Mouse (Mus musculus): Measurements from ENCODE around the gene Tshz2.
"Not testable (repeated sequence)": the region's sequence is repeated elsewhere in the genome, so short reads cannot be mapped to it uniquely, and the experiment has no call there.

The Tshz2 gene

GRCm38 (mm10) chr2:169812940-169813339 lies 180.1 kb downstream of the Tshz2 start:
- DNase-seq (ENCODE audit: low read depth, low spot score): no peak

GRCm38 (mm10) chr2:169814351-169814750 lies 181.5 kb downstream of the Tshz2 start:
- DNase-seq (ENCODE audit: low read depth, low spot score): no peak

GRCm38 (mm10) chr2:169814757-169815156 lies 181.9 kb downstream of the Tshz2 start:
- no peak for DNase-seq (ENCODE audit: low read depth, low spot score)

DNA sequence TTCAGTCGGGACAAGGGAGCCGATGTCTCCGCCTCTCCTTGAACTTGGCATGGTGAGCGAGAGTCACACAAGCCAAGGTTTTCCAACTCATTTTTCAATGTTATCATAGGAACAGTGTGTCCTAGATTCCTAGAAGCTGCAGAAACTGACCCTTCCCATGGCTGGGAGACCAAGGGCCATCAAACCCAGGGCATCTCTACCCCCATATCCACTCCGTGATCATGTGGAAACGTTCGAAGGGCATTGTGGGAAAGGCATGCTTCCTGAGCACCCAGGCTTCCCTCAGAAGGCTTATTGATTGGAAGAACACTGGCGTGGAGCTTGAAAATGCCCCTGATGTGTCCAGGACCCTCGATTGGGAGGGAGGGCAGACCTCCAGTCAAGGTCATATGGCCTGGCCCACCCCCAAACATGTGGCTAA lies 188.2 kb downstream of the Tshz2 start:
- DNase-seq (ENCODE audit: low read depth, low spot score): no peak

- no peak for DNase-seq (ENCODE audit: low read depth, low spot score)
Measured at GRCm38 (mm10) chr2:169825908-169826307, 193.1 kb downstream of the Tshz2 start.

GRCm38 (mm10) chr2:169826316-169826715 lies 193.5 kb downstream of the Tshz2 start:
- DNase-seq (ENCODE audit: low read depth, low spot score): no peak

DNA sequence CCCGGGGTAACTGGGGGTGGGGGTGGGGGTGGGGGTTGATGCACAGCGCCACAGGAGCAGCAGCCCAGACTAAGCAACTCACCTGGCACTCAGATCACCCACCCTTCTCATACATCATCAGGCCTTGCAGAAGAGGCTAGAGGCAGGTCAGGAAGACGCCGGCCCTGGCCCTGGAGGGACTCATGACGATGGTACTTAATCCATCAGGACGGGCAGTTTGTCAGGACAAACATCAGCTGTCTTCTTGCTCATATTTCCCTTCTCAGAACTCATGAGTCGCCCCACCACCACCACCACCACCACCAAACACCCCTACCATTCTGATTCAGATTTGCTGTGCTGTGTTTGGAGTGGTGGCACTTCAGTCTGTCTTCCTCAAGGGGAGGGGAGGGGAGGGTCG lies 194.0 kb downstream of the Tshz2 start:
- DNase-seq (ENCODE audit: low read depth, low spot score): no peak

- DNase-seq (ENCODE audit: low read depth, low spot score): no peak
Measured at GRCm38 (mm10) chr2:169832184-169832583, 199.4 kb downstream of the Tshz2 start.

DNA sequence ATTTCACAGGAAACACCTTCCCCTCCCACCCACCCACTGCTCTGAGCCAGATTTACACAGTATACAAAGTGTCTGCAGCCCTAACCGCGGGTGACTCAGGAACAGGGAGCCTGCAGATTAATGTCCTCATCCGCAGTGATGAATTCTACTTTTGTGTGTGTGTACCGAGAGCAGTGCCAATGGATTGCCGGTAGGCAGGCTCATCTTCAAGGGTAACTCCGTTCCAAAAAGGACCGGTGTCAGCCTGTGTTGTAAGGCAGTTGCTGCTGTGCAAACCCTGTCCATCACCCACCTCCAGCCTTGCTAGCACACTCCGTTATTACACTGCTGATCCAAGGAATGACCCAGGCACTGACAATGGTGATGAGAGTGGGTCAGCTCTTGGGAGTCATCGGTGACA lies 200.8 kb downstream of the Tshz2 start:
- DNase-seq (ENCODE audit: low read depth, low spot score): no peak

- DNase-seq (ENCODE audit: low read depth, low spot score): no peak
Measured at GRCm38 (mm10) chr2:169834602-169835001, 201.8 kb downstream of the Tshz2 start.

DNA sequence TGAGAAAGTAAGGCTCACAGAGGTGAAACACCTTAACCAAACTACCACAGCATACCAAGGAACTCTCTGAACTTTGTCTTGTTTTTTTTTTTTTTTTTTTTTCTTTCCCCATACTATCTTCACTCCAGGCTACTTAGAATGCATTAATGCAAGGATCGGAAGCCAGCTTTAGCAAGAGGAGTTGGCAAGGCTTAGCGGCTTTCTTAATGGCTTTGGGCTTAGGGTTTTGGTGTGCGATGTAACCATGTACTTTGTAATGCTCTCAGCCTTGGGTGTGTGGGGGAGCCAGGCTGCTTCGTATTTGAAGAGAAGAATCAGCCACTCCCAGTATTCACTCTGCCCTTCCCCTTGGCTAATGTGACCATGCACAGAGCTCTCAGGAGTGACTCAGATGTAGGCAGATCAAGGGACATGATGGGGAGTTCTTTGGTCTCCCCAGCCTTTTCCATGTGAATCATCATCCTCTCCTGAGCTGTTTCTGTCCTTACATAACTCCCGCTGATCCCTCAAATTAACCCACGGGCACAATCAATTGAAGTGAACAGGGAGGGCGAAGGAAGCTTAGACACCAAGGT lies 204.3 kb downstream of the Tshz2 start:
- no peak for DNase-seq (ENCODE audit: low read depth, low spot score)

DNA sequence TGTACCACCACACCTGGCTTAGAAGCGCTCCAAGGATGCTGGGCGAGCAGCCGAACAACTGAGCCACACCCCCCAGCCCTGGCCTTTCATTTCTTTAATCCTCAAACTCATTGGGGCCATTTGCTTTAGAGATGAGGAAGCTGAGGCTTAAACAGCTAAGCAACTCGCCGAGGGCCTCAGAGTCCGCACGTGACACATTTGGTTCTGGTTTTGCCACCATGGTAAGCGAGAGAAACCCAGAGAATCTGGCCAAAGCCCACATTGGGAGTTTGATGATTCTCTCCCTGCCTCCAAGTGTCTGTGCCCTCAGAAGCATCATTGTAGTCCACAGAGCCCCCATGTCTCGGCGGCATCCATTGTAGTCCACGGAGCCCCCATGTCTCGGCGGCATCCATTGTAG lies 205.7 kb downstream of the Tshz2 start:
- DNase-seq (ENCODE audit: low read depth, low spot score): no peak

DNA sequence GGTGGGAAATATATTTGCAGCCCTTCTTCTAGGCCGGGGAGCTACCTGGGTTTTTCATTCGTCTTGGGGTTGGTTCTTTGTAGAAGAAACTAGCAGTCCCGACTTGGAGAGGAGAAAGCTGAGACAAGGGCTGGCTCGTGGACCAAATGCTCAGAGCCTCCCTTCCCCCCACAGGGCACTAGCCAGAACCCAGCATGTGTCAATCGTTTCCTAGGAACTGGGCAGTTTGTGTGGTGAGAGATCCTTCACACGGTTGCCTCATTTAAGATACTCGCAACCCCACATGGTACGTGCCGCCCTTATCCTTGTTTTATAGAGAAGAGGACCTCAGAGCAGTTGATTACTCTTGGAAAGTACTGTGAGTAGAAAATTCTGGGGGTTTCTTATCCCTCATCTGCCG lies 208.6 kb downstream of the Tshz2 start:
- no peak for DNase-seq (ENCODE audit: low read depth, low spot score)

GRCm38 (mm10) chr2:169842494-169842893 lies 209.7 kb downstream of the Tshz2 start:
- no peak for DNase-seq (ENCODE audit: low read depth, low spot score)

- no peak for DNase-seq (ENCODE audit: low read depth, low spot score)
Measured at GRCm38 (mm10) chr2:169843553-169843952, 210.7 kb downstream of the Tshz2 start.

GRCm38 (mm10) chr2:169849077-169849476 lies 216.3 kb downstream of the Tshz2 start:
- DNase-seq (ENCODE audit: low read depth, low spot score): no peak

DNA sequence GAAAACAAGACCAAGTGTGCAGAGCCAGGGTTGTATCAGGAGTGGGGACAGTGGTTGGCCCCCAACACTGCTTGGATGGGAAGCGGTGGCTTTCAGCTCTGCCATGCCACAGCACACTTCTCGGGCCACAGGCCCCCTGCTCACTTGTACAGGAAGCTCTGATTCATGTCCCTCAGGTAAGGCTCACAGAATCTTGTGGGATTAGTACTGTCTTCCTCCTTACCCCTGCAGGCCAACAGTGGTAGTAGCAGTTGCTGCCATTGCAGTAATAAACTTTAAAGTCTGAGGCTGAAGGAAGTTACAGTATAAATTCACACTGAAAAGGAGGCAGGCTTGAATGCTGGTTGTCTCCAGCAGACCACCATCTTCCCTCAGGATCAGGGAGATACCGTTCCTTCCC lies 216.7 kb downstream of the Tshz2 start:
- no peak for DNase-seq (ENCODE audit: low read depth, low spot score)

GRCm38 (mm10) chr2:169851606-169852005 lies 218.8 kb downstream of the Tshz2 start:
- no peak for DNase-seq (ENCODE audit: low read depth, low spot score)

DNA sequence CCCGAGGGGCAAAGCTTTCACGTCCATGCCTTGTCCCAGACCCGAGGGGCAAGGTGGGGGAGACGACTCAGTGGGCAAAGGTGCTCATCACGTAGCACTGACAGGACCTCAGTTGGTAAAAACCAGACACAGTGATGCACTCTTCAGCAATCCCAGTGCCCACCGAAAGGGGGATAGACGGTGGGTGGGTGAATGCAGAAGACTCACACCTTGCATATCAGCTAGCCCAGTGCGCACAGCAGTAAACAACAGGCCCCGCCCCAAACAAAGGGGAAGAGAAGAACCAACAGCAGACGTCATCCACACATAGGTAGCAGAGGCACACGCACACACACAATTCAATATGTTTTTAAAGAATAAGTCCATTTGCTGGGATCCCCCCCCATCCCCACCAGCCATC lies 221.7 kb downstream of the Tshz2 start:
- no peak for DNase-seq (ENCODE audit: low read depth, low spot score)

DNA sequence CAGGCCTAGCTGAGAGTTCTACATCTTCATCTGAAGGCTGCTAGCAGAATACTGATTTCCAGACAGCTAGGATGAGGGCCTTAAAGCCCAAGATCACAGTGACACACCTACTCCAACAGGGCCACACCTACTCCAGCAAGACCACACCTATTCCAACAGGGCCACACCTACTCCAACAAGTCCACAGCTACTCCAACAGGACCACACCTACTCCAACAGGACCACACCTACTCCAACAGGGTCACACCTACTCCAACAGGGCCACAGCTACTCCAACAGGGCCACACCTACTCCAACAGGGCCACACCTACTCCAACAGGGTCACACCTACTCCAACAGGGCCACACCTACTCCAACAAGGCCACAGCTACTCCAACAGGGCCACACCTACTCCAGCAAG lies 224.2 kb downstream of the Tshz2 start:
- DNase-seq (ENCODE audit: low read depth, low spot score): not testable (repeated sequence)

DNA sequence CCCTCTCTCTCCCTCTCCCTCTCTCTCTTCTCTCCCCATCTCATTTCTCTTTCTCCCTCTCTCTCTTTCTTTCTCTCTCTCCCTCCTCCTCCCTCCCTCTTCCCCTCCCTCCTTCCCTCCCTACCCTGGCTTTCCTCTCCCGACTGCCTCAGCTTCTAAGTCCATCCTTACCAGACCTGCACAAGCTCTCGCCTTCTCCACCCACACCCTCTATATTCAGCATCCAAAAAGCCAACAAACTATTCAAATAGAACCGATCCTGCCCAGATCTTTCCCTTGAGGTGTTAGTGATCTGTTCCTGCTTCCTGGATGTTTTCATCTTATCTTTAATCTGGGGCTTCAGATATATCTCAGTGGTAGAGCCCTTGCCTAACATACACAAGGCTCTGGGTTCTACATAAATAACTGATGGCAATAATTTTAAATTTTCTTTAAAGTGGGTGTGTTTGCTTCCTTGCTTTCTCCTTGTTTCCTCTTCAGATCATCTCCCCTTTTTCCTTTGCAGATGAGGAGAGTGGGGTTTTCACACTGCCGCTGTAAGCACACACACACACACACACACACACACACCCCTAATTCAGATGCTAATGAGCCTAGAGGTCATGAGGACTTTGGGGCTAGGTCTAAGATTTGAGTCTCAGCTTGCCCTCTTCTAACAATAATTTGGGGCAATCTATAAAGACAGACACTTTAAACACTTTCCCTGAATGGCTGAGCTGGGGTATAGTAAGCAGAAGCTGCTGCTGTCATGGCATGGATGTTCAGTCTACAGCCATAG lies 226.5 kb downstream of the Tshz2 start:
- no peak for DNase-seq (ENCODE audit: low read depth, low spot score)

DNA sequence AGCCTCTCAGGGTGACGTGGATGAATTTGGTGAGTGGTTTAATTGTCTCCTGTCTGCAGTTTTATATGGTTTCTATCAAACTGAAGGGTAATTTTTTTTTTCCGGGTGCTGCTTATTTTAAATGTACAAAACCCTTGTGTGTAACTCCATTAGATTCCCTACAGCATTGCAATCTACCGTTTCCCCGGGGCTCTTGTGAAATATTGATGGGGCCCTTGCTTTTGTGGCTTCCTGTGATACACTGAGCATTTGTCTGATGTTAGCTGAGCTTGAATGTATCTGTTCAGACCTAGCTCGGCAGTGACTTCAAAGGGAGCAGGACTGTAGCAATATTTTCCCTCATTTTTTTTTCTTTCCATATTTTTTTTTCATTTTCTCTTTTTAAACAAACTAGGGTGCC lies 228.1 kb downstream of the Tshz2 start:
- DNase-seq (ENCODE audit: low read depth, low spot score): no peak

DNA sequence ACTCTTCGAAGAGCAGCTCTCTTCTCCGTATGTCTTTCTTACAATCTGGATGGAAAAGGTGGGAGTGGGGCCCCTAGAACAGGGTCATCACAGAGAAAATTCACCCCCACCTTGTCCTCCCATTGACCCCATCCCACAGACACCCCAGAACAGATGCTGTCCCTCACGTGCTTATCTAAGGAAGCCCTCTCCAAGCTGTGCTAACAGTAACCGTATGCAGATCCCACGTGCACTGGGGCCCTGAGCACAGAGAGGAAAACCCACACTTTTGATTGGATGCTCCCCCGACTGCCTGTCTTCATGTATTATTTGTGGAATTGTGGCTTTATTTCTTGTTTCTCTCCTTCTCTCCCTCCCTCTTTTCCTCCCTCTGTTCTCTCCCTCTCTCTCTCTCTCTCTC lies 229.9 kb downstream of the Tshz2 start:
- no peak for DNase-seq (ENCODE audit: low read depth, low spot score)

DNA sequence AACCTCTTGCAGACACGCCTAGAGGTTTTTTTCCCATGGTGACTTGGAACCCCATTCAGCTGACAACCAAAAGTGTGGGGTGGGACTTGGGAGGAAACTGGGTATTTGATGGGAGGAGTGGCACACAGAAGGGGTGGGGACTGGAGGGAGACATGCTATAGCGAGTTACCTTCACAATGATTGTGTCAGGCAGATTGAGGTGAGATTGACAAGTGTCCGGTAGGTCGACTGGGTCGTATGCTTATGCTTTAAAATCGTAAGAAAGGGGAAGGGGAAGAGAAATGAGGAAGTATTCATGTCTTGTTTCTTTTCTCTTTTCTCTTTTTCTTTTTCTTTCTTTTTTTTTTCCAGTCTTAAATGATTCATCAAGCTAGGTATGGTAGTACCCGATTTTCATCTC lies 236.7 kb downstream of the Tshz2 start:
- no peak for DNase-seq (ENCODE audit: low read depth, low spot score)

All from brain, embryonic 18.5 days (tissue).